Mouse (Mus musculus) heart, postnatal 0 days (tissue): Measurements from ENCODE around the gene Vmn1r231.
A peak's percentile ranks its signal among the peaks of the same experiment; 100 is the strongest.

ENCODE experiments used
- CTCF ChIP-seq: IDR thresholded peaks from 2 replicates; pipeline ENCODE4 v1.5.1; 2016; ENCODE audit warnings: antibody characterized with exemption, control low read depth, low read depth
- EP300 ChIP-seq: IDR thresholded peaks from 2 replicates; pipeline ENCODE4 v1.6.1; 2016; ENCODE audit warnings: antibody characterized with exemption, low read depth

- TF ChIP-seq CTCF, result no peak; the same call in 1 of the 2 replicates
- TF ChIP-seq EP300, result peak; percentile 54
Observed at GRCm38 (mm10) chr17:20944985-20945891, 40.3 kb upstream of the Vmn1r231 start, which contains the start of gene Ppp2r1a.
